Mouse (Mus musculus): ENCODE data around the gene Gm20696.

Gm20696 gene

DNA sequence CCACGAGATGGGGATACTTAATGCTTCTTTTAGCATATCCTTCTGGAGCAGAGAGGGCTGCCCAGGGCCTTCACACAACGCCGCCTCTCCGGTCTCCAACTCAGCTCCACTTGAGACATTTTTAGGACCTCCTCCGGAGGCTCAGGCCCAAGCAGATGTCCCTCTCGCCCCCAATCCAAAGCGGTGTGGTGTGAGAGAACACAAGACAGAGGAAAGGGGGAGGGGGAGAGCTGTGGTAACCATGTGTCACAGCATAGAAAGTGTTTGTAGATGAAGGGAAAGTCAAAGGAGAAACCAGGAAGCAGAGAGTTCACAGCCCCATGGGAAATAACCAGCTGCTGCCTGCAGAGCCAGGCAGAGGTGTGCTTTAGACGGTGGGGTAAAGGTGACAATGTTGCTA lies 99.7 kb downstream of the Gm20696 start:
- DNase-seq (ENCODE audit: low spot score) = no peak

DNA sequence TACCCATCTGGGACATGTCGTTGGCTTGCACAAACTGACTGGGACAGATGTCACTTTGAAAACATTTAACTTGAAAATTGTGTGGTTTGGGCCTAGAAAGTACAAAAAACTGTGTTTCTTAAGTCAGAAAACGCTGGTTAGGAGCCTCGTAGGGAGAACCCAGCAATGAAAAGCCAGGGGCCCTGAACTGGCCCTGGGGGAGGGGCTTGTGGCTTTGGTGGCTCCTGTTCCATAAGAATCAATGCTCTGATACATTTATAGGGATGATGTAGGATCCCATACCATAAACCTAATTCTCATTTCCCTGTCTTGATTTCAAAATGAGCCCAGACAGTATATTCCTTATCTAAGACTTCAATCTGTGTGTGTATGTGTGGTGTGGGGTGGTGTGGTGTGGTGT lies 101.8 kb downstream of the Gm20696 start:
- no peak for DNase-seq (ENCODE audit: low spot score)

DNA sequence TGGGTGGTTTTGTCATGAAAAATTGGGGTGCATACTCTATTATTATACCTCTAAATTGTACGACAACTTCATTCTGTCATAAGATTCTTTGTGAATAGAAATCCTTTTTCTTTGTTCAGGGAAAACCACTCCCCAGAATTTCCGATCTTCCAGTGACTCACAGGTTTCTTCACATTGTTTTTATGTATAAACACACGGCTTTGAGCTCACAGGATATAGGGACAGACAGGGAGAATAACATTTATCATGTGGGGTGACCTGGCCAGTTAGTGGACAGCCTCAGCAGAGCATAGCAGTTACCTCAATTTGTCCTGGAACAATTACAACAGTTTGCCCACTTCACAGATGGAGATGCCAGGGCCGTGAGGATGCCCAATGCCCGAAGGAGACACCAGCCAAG lies 109.6 kb downstream of the Gm20696 start:
- no peak for DNase-seq (ENCODE audit: low spot score)

DNA sequence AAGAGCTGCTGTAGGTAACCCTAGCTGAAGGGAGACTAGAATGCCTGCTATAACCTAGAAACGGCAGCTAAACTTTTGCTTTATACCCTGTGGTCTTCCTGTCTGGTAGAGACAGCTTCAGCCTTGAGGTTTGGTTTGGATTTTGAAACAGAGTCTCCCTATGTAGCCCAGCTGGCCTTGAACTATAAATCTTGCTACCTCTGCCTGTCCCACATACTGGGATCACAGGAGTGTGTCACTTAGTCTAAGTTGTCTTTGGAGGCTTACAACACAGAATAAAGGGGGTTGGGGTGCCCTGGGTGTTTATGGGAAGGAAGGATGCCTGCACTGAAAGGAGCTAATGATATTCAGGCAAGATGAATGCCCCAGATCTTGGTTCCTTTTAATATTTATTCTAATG lies 113.8 kb downstream of the Gm20696 start:
- no peak for DNase-seq (ENCODE audit: low spot score)

DNA sequence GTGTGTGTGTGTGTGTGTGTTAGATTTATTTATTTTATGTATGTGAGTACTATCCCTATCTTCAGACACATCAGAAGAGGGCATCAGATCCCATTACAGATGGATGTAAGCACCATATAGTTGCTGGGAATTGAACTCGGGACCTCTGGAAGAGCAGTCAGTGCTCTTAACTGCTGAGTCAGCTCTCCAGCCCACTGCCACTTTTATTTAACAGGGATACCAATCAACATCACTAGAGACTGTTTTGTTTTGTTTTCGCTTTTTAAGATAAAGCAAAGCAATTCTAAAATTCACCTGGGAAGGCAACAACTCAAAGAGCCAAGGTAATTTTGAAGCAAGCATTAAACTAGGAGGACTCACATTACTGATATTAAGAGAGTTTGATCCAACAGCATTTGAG lies 120.2 kb downstream of the Gm20696 start:
- DNase-seq (ENCODE audit: low spot score) = no peak

DNA sequence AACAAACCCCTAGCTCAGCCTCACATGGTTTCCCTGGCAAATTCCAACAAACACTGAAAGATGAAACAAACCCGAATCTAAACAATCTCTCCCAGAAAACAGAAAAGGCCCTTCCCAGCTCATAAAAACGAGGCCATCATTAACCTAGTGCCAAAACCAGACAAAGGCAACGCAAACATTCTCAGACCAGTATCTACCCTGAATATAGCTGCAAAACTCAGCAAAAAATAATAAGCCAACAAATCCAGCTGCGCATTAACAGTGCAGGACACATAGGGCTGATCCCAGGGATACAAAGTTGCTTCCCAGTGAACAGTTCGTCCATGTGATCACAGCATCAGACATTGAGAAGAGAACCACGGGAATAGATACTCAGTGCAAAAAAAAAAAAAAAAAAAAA lies 121.2 kb downstream of the Gm20696 start:
- DNase-seq (ENCODE audit: low spot score) = no peak

DNA sequence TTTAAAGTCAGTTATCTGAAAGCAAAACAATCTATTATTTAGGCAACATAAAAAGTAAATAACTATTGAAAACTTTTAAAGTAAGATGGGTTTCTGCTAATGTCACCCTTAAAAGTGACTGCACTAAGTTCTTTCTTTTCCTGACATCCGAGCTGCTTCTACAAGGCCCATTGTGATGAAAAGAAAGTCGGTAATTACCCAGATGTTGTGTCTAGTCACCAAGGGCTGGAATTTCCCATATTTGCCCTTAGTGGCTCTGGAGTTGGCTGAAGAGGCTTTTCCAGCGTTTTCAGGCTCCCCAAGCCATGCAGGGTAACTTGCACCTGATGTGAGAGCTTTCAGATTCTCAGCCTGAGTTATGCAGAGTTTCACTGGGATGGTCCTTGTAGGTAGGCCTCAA lies 125.5 kb downstream of the Gm20696 start:
- DNase-seq (ENCODE audit: low spot score) = no peak

DNA sequence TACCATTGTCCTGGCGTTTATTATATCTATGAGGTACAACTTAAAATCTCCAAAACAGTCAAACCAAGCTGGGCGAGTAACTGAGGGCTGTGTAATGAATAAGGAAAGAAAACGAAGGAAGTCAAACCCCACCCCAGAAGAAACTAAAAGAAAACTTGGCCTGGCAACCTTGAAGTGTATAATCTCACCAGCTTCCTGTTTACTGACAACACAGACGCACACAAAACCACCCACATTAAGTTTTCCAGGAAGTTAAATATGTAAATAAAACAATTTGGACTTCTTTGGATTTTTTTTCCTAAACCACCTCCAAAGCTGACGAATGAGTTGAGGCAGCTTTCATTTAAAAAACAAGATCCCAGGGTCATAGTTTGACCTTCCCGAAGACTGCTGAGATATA lies 125.9 kb downstream of the Gm20696 start:
- no peak for DNase-seq (ENCODE audit: low spot score)

DNA sequence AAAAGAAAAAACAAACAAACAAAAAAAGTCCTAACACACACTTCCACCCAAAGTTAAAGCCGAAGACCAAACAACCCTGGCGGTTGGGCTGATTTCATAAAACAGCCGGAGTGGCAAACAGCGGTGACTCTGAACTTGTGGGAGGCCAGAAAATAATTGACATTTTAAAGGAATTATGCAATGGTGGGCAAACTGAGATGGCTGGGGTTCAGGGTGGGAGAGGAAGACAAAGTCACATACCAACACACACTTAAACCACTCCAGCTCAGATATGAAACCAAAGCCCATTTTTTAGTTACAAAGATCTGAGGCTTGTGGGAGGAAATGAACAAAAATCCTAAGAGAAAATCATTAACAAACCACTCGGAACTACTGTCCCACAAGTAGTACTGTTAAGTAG lies 126.5 kb downstream of the Gm20696 start:
- no peak for DNase-seq (ENCODE audit: low spot score)

DNA sequence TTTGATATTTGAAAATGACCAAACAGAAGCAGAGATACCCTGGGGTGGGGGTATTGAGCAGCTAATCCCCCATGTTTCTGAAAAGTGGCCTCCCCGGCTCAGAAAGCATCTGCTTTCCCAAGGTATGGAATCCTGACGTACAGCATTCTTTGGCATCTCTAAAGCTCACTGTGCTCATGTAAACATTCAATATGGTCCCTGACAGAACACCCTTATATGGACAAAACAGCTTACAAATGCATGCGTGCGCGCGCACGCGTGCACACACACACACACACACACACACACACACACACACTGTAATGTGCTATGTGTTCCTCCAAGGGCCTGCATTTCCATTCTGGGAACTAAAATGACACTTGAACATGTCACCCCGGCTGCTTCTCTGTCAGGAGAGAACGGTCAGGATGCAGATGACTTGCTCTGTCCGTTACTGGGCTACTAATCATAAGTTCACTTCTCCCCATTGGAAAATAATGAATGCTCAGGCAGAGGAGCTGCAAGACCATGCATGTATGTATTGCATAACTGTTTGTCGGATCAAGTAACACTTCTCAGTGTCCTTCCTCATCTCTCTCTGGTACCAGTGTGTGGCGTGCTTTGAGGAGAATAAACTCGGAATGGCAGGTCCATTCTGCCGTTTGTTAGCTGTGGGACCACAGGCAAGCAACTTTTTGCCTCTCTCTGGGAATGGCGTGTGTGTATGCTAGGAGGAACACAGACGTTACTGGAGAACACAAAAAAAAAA lies 128.2 kb downstream of the Gm20696 start:
- DNase-seq (ENCODE audit: low spot score) = no peak

DNA sequence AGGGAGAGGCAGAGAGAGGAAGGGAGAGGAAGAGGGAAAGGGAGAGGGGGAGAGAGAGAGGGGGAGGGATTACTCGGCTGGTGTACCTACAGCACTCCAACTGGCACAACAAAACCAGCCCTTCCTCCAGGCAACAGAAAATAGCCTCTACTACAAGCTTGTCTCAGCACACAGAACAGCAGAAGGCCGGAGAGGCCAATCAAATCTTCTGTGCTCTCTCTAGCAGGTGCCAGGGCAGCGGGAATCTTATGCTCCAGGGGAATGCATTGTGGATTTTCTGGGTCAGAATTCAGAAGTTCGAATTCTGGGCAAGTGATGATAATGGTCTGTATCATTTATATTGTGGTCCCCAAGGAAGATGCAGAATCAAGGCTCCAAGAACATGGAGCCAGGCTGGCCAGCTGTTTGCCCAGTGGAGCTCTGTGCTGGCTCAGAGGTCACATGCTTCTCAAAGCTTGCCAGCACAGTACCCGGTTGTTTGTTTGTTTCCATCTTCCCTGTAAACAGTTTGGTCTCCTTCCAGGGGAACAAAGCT lies 132.3 kb downstream of the Gm20696 start:
- DNase-seq (ENCODE audit: low spot score) = no peak

DNA sequence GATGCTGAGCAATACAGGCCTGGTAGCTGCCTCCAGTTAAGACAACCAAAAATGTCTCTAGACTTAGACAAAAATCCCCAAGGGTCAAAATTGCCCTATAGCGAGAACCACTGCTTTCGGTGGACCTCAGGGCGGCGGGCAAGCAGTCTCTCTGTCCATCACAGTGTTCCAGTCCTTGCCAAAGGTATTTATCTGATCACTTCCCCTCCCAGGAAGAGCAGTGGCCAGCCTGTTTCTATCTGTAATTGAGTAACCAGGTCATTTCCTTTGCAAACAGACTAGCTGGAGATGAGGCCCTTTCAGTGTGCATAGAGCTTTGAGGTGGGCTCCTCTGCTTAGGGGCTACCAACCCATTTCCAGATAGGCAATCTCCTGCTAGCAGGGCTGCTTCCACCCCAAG lies 134.1 kb downstream of the Gm20696 start:
- no peak for DNase-seq (ENCODE audit: low spot score)

DNA sequence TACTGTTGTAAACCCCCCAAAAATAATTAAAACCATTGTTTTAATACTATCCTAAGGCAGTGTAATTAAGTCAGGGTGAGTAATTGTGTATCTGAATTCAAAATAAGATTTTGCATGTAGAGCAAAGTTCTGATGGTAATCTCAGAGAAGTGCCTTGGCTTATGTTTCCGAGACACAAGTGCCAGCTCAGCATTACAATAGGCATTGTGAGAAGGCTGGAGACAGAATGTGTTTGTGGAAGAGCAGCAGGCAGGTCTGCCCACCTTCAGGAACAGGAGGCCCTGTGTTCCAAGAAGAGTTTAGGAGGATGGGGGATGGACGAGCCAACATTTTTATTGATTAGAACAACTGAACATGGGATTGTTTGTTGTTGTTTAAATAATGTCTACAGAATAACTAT lies 137.6 kb downstream of the Gm20696 start:
- DNase-seq (ENCODE audit: low spot score) = no peak

DNA sequence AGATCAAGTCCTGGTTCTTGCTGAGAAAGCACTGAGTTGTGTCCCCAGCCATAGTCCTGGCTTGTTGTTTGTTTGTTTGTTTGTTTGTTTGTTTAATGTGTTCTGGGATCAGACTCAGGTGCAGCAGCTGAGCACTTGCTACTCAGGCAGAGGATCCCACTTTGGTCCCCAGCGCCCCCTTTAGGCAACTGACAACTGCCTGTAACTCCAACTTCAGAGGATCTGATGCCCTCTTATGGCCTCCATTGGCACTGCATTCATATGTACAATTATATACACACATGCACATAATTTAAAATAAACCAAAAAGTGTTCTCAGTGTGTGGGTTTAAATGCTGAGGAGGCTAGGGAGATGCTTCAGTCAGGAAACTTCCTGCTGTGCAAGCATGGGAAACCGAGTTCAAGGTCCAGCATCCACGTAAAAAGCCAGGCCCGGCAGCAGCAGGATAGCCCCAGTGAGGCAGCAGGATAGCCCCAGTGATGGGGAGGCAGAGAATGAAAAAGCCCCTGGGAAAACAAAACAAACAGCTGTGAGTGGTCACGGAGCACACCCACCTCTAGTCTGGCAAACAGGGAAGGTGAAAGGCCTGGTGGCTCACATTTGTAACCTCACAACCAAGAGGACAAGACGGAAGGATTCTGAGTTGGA lies 139.0 kb downstream of the Gm20696 start:
- DNase-seq (ENCODE audit: low spot score) = no peak

DNA sequence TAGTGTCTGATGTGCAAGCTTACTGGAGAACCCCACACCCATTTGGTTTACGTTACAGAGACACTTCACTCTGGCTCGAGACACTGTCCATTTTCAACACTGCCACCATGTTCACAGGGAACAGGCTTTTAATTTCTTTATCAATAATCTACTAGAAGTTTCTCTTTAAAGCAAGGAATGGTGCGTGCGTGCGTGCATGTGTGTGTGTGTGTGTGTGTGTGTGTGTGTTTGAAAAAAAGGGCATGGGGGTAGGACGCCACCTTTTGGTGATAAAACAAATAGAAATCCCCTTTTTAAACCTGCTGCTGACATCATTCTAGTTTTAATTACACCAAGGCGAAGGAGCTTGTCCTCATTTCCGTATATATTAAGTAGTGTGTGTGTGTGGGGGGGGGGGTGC lies 141.2 kb downstream of the Gm20696 start:
- no peak for DNase-seq (ENCODE audit: low spot score)

DNA sequence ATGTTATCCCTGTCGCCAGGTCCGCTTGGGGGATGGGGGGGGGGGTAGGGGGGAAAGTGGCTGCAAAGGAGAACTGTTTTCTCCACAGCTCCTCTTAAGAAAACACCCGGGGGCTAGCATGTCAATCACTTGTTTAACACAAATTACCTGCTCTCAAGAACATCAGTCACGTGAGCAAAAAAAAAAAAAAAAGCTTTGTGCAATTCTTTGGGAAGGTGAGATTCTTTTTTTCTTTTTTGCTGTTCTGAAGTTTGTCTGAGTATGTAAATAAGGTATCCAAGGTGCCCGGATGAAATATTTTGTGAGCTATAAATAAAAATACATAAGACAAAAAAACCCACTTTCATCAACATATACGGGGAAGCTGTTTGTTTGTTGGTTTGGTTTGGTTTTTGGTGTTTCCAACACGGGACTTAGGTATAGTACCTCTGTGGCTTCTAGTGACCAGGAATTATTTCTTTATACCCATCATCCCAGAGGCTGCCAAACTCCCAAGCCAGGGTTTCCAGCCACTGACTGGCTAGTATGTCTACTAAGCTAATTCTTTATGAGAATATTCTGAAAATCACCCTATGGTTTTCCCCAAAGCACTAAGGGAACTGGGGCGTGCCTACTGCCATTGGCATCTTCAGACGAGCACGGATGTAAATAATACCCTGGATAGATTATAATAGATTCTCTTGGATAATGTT lies 142.8 kb downstream of the Gm20696 start:
- no peak for DNase-seq (ENCODE audit: low spot score)

DNA sequence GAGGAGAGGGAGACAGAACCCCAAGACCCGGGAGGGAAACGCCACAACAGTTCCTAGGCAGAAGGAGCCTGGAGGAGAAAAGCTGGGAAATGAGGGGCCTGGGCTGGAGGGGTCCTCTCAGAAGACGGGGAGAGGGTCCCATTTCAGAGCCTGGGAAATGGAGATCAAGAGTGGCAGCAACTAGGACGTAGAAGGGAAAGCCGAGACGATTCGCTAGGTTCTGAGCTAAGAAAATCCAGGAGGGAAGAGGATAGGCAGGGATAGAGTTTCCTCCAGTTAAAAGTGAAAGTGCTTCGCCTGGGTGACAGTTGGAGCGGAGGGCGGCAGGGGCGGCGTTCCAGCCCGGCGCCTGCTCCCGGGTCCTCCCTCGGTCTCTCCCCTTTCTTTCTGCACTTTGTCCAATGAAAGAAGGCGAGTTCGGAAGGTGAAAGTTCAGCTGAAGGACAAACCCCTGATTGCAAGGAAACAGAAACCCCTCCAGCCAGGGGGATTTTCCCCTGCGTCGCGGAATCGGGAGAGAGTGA lies 143.4 kb downstream of the Gm20696 start:
- DNase-seq (ENCODE audit: low spot score) = peak; percentile 63

DNA sequence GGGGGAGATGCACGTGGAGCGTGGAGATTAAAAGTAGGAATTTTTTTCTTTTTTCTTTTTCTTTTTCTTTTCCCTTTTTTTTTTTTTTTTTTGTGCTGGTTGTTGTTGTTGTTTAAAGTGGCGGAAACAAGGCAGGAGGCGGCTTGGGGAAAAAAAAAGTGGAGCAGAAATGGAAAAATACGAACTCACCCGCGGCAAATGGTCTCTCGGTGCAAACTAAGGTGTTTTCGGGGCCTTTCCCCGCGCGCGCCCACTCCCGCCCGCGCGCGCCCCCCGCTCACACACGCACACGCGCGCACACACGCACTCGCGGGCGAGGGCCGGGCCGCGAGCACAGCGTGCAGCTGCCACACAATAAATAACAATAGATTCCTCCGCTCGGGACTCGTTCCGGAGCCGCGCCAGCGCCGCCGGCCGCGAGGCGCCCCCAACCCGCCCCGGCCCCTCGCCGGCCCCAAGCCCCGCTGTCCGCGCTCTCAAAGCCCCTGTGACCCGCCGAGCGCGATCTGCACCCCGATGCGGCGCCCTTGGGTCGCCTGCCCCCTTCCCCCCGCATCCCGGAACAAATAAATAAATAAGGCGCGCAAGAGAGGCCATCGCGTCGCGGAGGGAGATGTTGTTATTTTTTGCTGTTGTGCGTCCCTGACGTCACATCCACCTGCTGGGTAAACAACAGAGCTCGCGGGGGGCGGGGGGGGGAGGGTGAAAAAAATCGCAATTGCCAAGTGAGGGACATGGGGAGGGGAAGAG lies 144.1 kb downstream of the Gm20696 start, which contains the start of gene Foxp1:
Gene Foxp1, minus strand, starts transcription at position 363 of the 750 bp plus-strand sequence.
- DNase-seq (ENCODE audit: low spot score) = peak; percentile 43

DNA sequence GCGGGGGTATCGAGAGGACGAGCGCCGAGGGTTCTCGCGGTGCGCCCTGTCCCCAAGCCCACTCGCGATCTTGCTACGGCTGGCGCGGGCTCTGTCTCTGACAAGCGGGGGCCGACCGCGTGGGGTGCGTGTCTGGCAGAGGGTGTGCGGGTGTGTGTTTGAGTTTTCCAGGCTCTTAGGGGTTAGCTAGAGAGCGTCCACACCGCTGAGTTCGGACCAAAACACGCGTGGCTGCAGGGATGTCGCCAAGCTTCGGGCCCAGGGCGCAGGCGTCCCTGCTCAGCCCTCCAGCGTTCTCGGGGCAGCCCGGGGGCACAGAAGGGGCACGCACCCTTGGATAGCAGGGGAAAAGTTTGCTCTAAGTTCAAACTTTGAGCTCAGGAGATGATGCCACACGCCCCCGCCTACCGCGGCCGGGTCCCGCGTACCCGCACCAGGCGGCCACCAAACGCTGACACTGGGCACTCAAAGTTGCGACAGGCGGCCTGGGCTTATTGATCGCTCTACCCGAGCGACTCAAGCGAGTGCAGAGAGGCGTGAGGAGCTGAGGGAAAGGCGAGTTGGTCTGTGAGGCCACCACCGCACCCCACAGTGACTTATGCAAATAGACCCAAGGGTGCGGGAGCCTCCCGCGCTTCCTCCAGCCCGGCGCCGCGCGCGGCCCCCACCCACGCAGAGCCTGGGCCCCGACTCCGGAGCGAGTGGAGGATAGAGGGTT lies 144.8 kb downstream of the Gm20696 start:
- peak; percentile 41 for DNase-seq (ENCODE audit: low spot score)

DNA sequence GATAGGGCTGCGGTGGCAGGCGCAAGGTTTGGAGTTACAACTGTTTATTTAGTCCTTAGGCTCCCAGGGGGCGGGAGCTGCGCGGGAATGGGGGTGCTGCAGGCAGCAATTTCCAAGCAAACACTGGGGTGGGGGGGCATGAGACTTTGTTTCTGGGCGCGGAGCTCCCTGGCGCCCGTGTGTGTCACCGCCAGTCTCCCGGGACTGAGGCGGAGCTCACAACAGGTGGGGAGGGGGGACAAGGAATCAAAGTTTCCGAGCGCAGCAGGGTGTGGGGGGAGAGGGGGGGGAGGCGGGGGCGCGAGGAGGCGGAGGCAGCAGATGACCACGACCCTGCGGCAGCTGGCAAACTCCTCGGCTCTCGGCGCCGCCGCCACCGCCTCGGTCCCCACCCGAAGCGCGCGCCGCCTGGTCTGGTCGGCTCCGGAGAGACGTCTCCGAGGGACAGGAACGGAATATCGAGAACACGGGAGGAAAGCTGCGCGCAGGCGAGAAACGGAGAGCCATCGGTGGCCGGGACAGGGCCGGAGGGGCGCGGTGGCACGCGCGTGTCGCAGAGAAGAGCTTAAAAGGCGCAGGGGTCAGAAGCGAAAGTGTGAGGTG lies 145.5 kb downstream of the Gm20696 start:
- peak; percentile 51 for DNase-seq (ENCODE audit: low spot score)

DNA sequence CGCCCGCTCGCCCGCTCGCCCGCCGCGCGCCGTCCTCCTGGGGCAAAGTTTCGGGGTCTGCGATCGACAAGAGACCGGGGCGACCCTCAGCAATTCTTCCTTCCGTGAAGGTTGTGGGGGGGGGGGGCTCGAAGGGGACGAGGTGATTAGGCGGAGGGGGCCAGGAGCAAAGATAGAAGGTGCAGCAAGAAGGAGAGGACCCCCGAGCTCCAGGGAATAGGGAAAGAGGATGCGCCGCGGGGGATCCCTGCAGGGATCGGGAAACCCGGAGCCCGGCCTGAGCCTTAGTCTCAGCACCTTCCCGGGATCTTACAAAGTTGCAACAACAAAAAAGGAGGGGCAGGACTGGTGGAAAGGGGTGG lies 145.9 kb downstream of the Gm20696 start:
- peak; percentile 29 for DNase-seq (ENCODE audit: low spot score)

Data from ovary, postnatal 10 days (tissue).